Comparison of ENCODE assay signal across 26 mouse cellular contexts in the genomic region with DNA sequence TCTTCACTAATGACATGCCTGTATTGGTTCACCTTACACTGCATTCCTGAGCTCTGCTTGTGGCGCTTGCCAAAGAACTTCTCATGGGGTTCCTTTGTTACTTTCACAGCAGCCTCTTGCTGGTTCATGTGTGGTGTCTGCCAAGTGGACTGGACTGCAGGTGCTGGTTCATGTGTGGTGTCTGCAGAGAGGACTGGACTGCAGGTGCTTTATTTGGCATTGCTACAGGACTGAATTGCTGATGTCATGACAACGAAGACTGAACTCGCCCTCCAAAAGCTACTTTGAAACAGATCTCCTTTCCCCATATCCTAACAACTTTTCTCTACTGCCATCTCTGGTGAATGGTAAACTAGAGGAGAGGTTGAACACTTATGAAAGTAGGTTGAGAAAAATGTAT.
"Had no signal": no experiment of that assay in that cellular context is flagged by ENCODE, and none has a peak within 500 bp of the region (broad histone marks: within the 10 kb centered on the region; RNA-seq: fewer than 3 reads in every experiment).

No protein-coding gene starts in this region.

- H3K9me3 ChIP-seq: heart, embryonic 13.5 days; heart, embryonic 15.5 days; hindbrain, embryonic 13.5 days; hindbrain, embryonic 15.5 days; kidney, embryonic 15.5 days; limb, embryonic 12.5 days; limb, embryonic 15.5 days; liver, embryonic 12.5 days had no signal

- DNase-seq: gastrocnemius, postnatal 14 days; gastrocnemius, postnatal 36 days; heart, adult 18-20 months; heart, postnatal 14 days; heart, postnatal 36 days; kidney, adult 11 months; kidney, adult 2 months; kidney, adult 9 months; kidney, postnatal 14 days; kidney, postnatal 36 days; layer of hippocampus, adult 9-11 months; layer of hippocampus, postnatal 36 days; left cerebral cortex, postnatal 4 days had no signal

- H3K9ac ChIP-seq: heart, embryonic 13.5 days; heart, embryonic 15.5 days; hindbrain, embryonic 13.5 days; hindbrain, embryonic 15.5 days; kidney, embryonic 15.5 days; limb, embryonic 12.5 days; limb, embryonic 15.5 days; liver, embryonic 12.5 days; liver, embryonic 14.5 days had no signal

- H3K36me3 ChIP-seq: heart, embryonic 15.5 days; hindbrain, embryonic 15.5 days; kidney, embryonic 15.5 days; limb, embryonic 15.5 days had no signal

- H3K4me1 ChIP-seq: heart, embryonic 13.5 days; heart, embryonic 15.5 days; hindbrain, embryonic 13.5 days; hindbrain, embryonic 15.5 days; kidney, embryonic 15.5 days; limb, embryonic 12.5 days; limb, embryonic 15.5 days; liver, embryonic 12.5 days had no signal

- ATAC-seq: hindbrain, postnatal 0 days; intestine, embryonic 16.5 days; liver, embryonic 12.5 days had no signal

- H3K4me3 ChIP-seq: heart, embryonic 13.5 days; heart, embryonic 15.5 days; hindbrain, embryonic 13.5 days; hindbrain, embryonic 15.5 days; kidney, embryonic 15.5 days; limb, embryonic 12.5 days; limb, embryonic 15.5 days; liver, embryonic 12.5 days had no signal

- H3K27ac ChIP-seq: heart, embryonic 13.5 days; heart, embryonic 15.5 days; hindbrain, embryonic 13.5 days; hindbrain, embryonic 15.5 days; hindbrain, postnatal 0 days; kidney, embryonic 15.5 days; kidney, postnatal 0 days; limb, embryonic 12.5 days; limb, embryonic 15.5 days; liver, embryonic 12.5 days; liver, embryonic 14.5 days had no signal

- H3K27me3 ChIP-seq: heart, embryonic 13.5 days; heart, embryonic 15.5 days; hindbrain, embryonic 13.5 days; hindbrain, embryonic 15.5 days; kidney, embryonic 15.5 days; limb, embryonic 12.5 days; limb, embryonic 15.5 days; liver, embryonic 12.5 days had no signal

- H3K4me2 ChIP-seq: heart, embryonic 11.5 days; heart, embryonic 13.5 days; heart, embryonic 15.5 days; hindbrain, embryonic 13.5 days; hindbrain, embryonic 15.5 days; kidney, embryonic 15.5 days; limb, embryonic 12.5 days; limb, embryonic 15.5 days; liver, embryonic 12.5 days had no signal
